Mouse (Mus musculus) erythroblast, embryonic 14.5 days (primary cell): ENCODE data around the gene Manbal. TPM values are rescaled to one million over a fixed set of nuclear protein-coding genes. Genes with fewer than 3 reads are reported as not detected.
"Not testable (repeated sequence)": the region's sequence is repeated elsewhere in the genome, so short reads cannot be mapped to it uniquely, and the experiment has no call there.

Source experiments
- H3K27me3 ChIP-seq: 2 replicates; pipeline ENCODE4 v1.6.1; 2012; ENCODE audit warnings: inconsistent platforms; ENCODE audit not compliant: control insufficient read depth
- H3K36me3 ChIP-seq: 2 replicates; pipeline ENCODE4 v1.6.1; 2012; ENCODE audit warnings: mild to moderate bottlenecking, inconsistent platforms; ENCODE audit not compliant: control insufficient read depth
- H3K4me1 ChIP-seq: 2 replicates; pipeline ENCODE4 v1.6.1; 2012; ENCODE audit warnings: inconsistent platforms; ENCODE audit not compliant: control insufficient read depth
- H3K4me3 ChIP-seq: replicated peaks from 2 replicates; pipeline ENCODE3; 2012; ENCODE audit warnings: moderate library complexity, mild to moderate bottlenecking, inconsistent platforms
- H3K9me3 ChIP-seq: 2 replicates; pipeline ENCODE4 v1.6.1; 2012; ENCODE audit warnings: low read length, inconsistent platforms, mixed read lengths; ENCODE audit not compliant: control insufficient read depth
- GATA1 ChIP-seq: IDR thresholded peaks from 2 replicates; pipeline ENCODE4 v1.6.1; 2012; ENCODE audit warnings: low read length, inconsistent platforms, mixed read lengths
- TAL1 ChIP-seq: IDR thresholded peaks from 3 replicates; pipeline ENCODE4 v1.6.1; 2012; ENCODE audit warnings: low read length, inconsistent platforms, mixed read lengths
- polyA plus RNA-seq: library from polyadenylated mRNA; stranded (reverse); fragments of >175 nt; gene quantifications from 2 replicates; pipeline ENCODE4 v1.2.3, GENCODE M21; 2012

The Manbal gene
- polyA plus RNA-seq, 1 experiment = 3.7 TPM

GRCm38 (mm10) chr2:157376995-157377394, 9.6 kb downstream of the Manbal start:
- peaks cover 32% of the 10 kb centered on the region for H3K36me3 ChIP-seq
- no peaks in the 10 kb centered on the region for H3K27me3 ChIP-seq
- H3K4me3 ChIP-seq = no peak overlapping the region
- no peak for TF ChIP-seq TAL1
- no peak for TF ChIP-seq GATA1
- peaks cover 3% of the 10 kb centered on the region; the same call in 1 of the 2 replicates for H3K4me1 ChIP-seq
- H3K9me3 ChIP-seq = no peaks in the 10 kb centered on the region

GRCm38 (mm10) chr2:157384836-157385235, 17.4 kb downstream of the Manbal start:
- Histone ChIP-seq H3K4me1 (no peaks in the 10 kb centered on the region; the same call in 1 of the 2 replicates), H3K4me3 (no peak overlapping the region), H3K9me3 (no peaks in the 10 kb centered on the region), H3K36me3 (peaks cover 39% of the 10 kb centered on the region), H3K27me3 (no peaks in the 10 kb centered on the region)
- TF ChIP-seq TAL1 = no peak
- no peak for TF ChIP-seq GATA1

GRCm38 (mm10) chr2:157388901-157389590, 21.7 kb downstream of the Manbal start:
- not testable (repeated sequence) for H3K9me3 ChIP-seq, H3K4me3 ChIP-seq, H3K27me3 ChIP-seq, H3K4me1 ChIP-seq
- peaks cover 37% of the 10 kb centered on the region for H3K36me3 ChIP-seq

DNA sequence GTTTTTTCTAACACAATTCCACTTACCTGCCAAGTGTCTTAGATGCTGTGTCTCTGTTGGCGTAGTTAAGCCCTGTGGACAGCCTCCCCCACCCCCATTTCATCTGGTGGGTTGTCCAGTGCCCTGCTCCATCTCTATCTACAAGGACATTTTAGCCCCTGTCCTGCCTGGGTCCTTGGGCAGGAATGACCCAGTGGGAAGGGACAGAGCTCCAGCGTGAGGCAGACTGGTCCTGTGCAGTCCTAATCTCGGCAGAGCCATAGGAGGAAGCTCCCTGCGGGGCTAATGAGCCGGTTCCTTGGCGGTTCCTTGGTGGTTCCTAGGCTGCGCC, 22.2 kb downstream of the Manbal start:
- no peak overlapping the region for H3K4me3 ChIP-seq
- peaks cover 37% of the 10 kb centered on the region for H3K36me3 ChIP-seq

DNA sequence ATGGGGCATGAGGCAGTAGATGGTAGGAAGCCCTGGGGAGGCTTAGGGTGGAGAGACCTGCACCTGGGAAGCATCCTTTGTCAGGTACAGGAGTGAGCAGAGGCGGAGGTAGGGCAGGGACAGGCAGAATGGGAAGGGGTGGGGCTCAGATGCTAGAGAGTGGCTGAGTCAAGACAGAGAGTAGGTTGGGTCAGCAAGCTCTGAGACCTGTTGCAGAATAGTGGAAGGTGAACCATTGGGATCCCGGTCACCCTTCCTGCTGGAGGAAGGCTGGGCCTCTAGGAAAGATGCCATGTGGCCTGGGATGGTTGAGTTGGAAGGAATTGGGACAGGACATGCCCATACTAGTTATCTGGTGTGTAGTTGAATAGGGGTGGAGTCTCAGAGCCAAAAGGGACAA, 24.9 kb downstream of the Manbal start:
- TF ChIP-seq TAL1 (no peak), GATA1 (no peak)
- Histone ChIP-seq H3K36me3 (peaks cover 51% of the 10 kb centered on the region), H3K4me1 (no peaks in the 10 kb centered on the region; the same call in 1 of the 2 replicates), H3K4me3 (no peak overlapping the region), H3K27me3 (no peaks in the 10 kb centered on the region), H3K9me3 (no peaks in the 10 kb centered on the region)

More for the DNA sequence above, 22.2 kb downstream of the Manbal start:
- Histone ChIP-seq H3K9me3 (no peaks in the 10 kb centered on the region), H3K27me3 (no peaks in the 10 kb centered on the region), H3K4me1 (no peaks in the 10 kb centered on the region; the same call in 1 of the 2 replicates)
- TF ChIP-seq TAL1 = no peak
- TF ChIP-seq GATA1 = no peak

GRCm38 (mm10) chr2:157393549-157393948, 26.2 kb downstream of the Manbal start:
- H3K27me3 ChIP-seq = no peaks in the 10 kb centered on the region
- no peak overlapping the region for H3K4me3 ChIP-seq
- TF ChIP-seq GATA1 = no peak
- no peak for TF ChIP-seq TAL1
- H3K36me3 ChIP-seq = peaks cover 53% of the 10 kb centered on the region
- H3K9me3 ChIP-seq = no peaks in the 10 kb centered on the region
- H3K4me1 ChIP-seq = no peaks in the 10 kb centered on the region

- Histone ChIP-seq H3K4me3 (no peak overlapping the region), H3K36me3 (peaks cover 52% of the 10 kb centered on the region), H3K27me3 (no peaks in the 10 kb centered on the region), H3K4me1 (no peaks in the 10 kb centered on the region), H3K9me3 (no peaks in the 10 kb centered on the region)
- TF ChIP-seq GATA1 (no peak), TAL1 (no peak)
Measured at GRCm38 (mm10) chr2:157394868-157395267, 27.5 kb downstream of the Manbal start.

DNA sequence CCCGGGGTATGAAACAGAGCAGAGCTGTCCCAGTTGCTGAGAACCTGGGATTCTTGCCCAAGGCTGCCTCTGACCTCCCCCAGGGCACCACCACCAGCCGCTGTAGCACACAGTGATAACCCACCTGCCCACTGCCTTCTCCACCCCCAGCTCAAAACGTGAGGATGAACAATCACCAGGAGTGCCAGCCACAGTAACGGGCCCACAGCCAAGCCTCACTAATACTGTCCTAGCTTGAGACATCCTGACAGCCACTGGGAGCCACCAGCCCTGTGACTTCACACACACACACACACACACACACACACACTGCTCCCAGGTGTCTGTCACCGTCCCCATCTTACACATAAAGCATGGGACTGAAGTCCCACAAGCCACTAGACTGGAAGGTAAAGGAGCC, 28.0 kb downstream of the Manbal start:
- H3K27me3 ChIP-seq = no peaks in the 10 kb centered on the region
- TF ChIP-seq GATA1 = no peak
- no peak for TF ChIP-seq TAL1
- H3K9me3 ChIP-seq = no peaks in the 10 kb centered on the region
- H3K36me3 ChIP-seq = peaks cover 48% of the 10 kb centered on the region
- H3K4me3 ChIP-seq = no peak overlapping the region
- H3K4me1 ChIP-seq = no peaks in the 10 kb centered on the region

- no peaks in the 10 kb centered on the region for H3K4me1 ChIP-seq
- H3K9me3 ChIP-seq = no peaks in the 10 kb centered on the region
- H3K27me3 ChIP-seq = no peaks in the 10 kb centered on the region
- no peak overlapping the region for H3K4me3 ChIP-seq
- H3K36me3 ChIP-seq = peaks cover 47% of the 10 kb centered on the region
- TF ChIP-seq TAL1 (no peak), GATA1 (no peak)
Measured at GRCm38 (mm10) chr2:157395960-157396359, 28.6 kb downstream of the Manbal start.

DNA sequence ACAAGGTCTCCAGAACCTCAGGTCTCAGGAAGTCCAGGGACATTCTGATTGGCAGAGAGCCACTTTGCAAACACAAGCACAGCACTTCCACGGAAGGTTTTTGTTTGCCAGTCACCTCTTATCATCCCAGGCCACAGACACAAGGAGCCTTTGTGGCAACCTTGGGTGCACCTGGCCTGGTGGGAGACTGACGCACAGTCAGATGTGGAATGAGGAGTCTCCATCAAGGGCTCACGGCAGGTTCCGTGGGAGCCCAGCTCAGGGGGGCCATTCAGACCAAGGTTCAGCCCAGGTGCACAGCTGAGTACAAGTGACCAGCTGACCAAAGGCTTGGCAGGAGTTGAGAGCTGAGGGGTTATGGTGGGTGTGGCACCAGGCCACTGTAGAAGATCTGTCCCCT, 30.0 kb downstream of the Manbal start:
- no peaks in the 10 kb centered on the region for H3K4me1 ChIP-seq
- H3K27me3 ChIP-seq = no peaks in the 10 kb centered on the region
- H3K9me3 ChIP-seq = no peaks in the 10 kb centered on the region
- TF ChIP-seq GATA1 (no peak), TAL1 (no peak)
- peaks cover 38% of the 10 kb centered on the region for H3K36me3 ChIP-seq
- no peak overlapping the region for H3K4me3 ChIP-seq
